Mouse (Mus musculus) midbrain, embryonic 15.5 days (tissue): ENCODE measurements around the gene Fbxl14. TPM values are rescaled to one million over a fixed set of nuclear protein-coding genes. Genes with fewer than 3 reads are reported as not detected.
"Not testable (repeated sequence)": the region's sequence is repeated elsewhere in the genome, so short reads cannot be mapped to it uniquely, and the experiment has no call there.

Experiments used
- ATAC-seq: fragments of 200-750 bp; cut with Nextera tagmentation; replicated peaks from 2 replicates; pipeline ENCODE4 v1.8.0; 2017; ENCODE audit warnings: moderate TSS enrichment
- H3K27ac ChIP-seq: fragments of 300-500 bp; sonication (generic); 2 replicates; pipeline ENCODE4 v1.5.1; 2015; ENCODE audit warnings: mild to moderate bottlenecking, inconsistent platforms
- H3K27me3 ChIP-seq: fragments of 300-500 bp; sonication (generic); replicated peaks from 2 replicates; pipeline ENCODE4 v1.6.1; 2015; ENCODE audit warnings: inconsistent platforms
- H3K36me3 ChIP-seq: fragments of 300-500 bp; sonication (generic); replicated peaks from 2 replicates; pipeline ENCODE4 v1.6.1; 2015; ENCODE audit warnings: inconsistent platforms
- H3K4me1 ChIP-seq: fragments of 300-500 bp; sonication (generic); 2 replicates; pipeline ENCODE4 v1.6.1; 2015; ENCODE audit warnings: inconsistent platforms
- H3K4me2 ChIP-seq: fragments of 300-500 bp; sonication (generic); 2 replicates; pipeline ENCODE4 v1.6.1; 2015; ENCODE audit warnings: inconsistent platforms, mild to moderate bottlenecking, moderate library complexity
- H3K4me3 ChIP-seq: fragments of 300-500 bp; sonication (generic); 2 replicates; pipeline ENCODE4 v1.5.1; 2015; ENCODE audit warnings: mild to moderate bottlenecking, inconsistent platforms
- H3K9ac ChIP-seq: fragments of 300-500 bp; sonication (generic); 2 replicates; pipeline ENCODE4 v1.6.1; 2015; ENCODE audit warnings: mild to moderate bottlenecking, inconsistent platforms
- H3K9me3 ChIP-seq: fragments of 300-500 bp; sonication (generic); 2 replicates; pipeline ENCODE4 v1.6.1; 2016; ENCODE audit warnings: inconsistent platforms
- WGBS: fragments of 180-500 bp; shearing (Covaris S2); methylation state at CpG from one replicate; pipeline ENCODE4 v1.1.7; 2015; ENCODE audit warnings: mixed read lengths; 5-methylcytosine and 5-hydroxymethylcytosine counted together
- polyA plus RNA-seq: library from polyadenylated mRNA; unstranded; fragments of >200 nt; fragmentation: Nextera tagmentation; extraction: Ambion mirVana; gene quantifications from 2 replicates; pipeline ENCODE4 v1.2.1, GENCODE M21; 2015

Fbxl14 gene
- 2.4 and 2.5 TPM in 2 replicates for polyA plus RNA-seq

- WGBS = 0% methylated on average over 59 of the region's 101 CpGs
These were observed at the start of gene Fbxl14 for GRCm38 (mm10) chr6:119479343-119479875. Gene Fbxl14 (plus strand): TSS chr6:119479668.

GRCm38 (mm10) chr6:119430508-119430907 is 49.0 kb upstream of the Fbxl14 start:
- Histone ChIP-seq H3K27ac (no peak overlapping the region), H3K4me2 (no peak overlapping the region), H3K36me3 (no peaks in the 10 kb centered on the region), H3K9ac (no peak overlapping the region), H3K27me3 (no peaks in the 10 kb centered on the region), H3K4me1 (no peaks in the 10 kb centered on the region), H3K9me3 (no peaks in the 10 kb centered on the region), H3K4me3 (no peak overlapping the region)
- no peak for ATAC-seq
- whole genome bisulfite sequencing = 45% methylated on average over 2 of the region's 2 CpGs

More at GRCm38 (mm10) chr6:119479343-119479875, at the start of gene Fbxl14:
- Histone ChIP-seq H3K36me3 (0 out of 2 replicates have a peak, but pooled peaks cover under 1% of the 10 kb centered on the region), H3K27ac (peak within 1 kb of the TSS; percentile 100), H3K4me1 (peaks cover 44% of the 10 kb centered on the region), H3K27me3 (no peaks in the 10 kb centered on the region), H3K4me2 (peak within 1 kb of the TSS; percentile 98), H3K9me3 (no peaks in the 10 kb centered on the region), H3K9ac (peak within 1 kb of the TSS; percentile 95), H3K4me3 (peak within 1 kb of the TSS; percentile 90)
- ATAC-seq = peak; percentile 89

GRCm38 (mm10) chr6:119431751-119432324 is 47.6 kb upstream of the Fbxl14 start:
- no peak for ATAC-seq
- no peak overlapping the region for H3K4me2 ChIP-seq
- no peaks in the 10 kb centered on the region for H3K27me3 ChIP-seq
- H3K36me3 ChIP-seq = no peaks in the 10 kb centered on the region
- H3K9ac ChIP-seq = no peak overlapping the region
- H3K27ac ChIP-seq = no peak overlapping the region
- 90% methylated on average over 6 of the region's 6 CpGs for WGBS
- H3K9me3 ChIP-seq = no peaks in the 10 kb centered on the region
- H3K4me3 ChIP-seq = no peak overlapping the region
- no peaks in the 10 kb centered on the region for H3K4me1 ChIP-seq

- WGBS = 94% methylated on average over 4 of the region's 4 CpGs
- Histone ChIP-seq H3K4me1 (peaks cover 7% of the 10 kb centered on the region; the same call in 1 of the 2 replicates), H3K9ac (no peak overlapping the region), H3K9me3 (no peaks in the 10 kb centered on the region), H3K36me3 (no peaks in the 10 kb centered on the region), H3K27me3 (no peaks in the 10 kb centered on the region), H3K4me2 (no peak overlapping the region), H3K27ac (no peak overlapping the region), H3K4me3 (no peak overlapping the region)
- no peak for ATAC-seq
These were observed 45.1 kb upstream of the Fbxl14 start for GRCm38 (mm10) chr6:119434394-119434793.

GRCm38 (mm10) chr6:119437894-119438761 is 41.3 kb upstream of the Fbxl14 start:
- peaks cover 7% of the 10 kb centered on the region; the same call in 1 of the 2 replicates for H3K4me1 ChIP-seq
- 49% methylated on average over 8 of the region's 8 CpGs for whole genome bisulfite sequencing
- no peaks in the 10 kb centered on the region for H3K9me3 ChIP-seq
- no peaks in the 10 kb centered on the region for H3K36me3 ChIP-seq
- no peak overlapping the region for H3K4me3 ChIP-seq
- H3K9ac ChIP-seq = no peak overlapping the region
- H3K27ac ChIP-seq = 0 out of 2 replicates have a peak overlapping the region, but pooled peaks have one; percentile 3
- no peak; the same call in 1 of the 2 replicates for ATAC-seq
- no peaks in the 10 kb centered on the region for H3K27me3 ChIP-seq
- no peak overlapping the region for H3K4me2 ChIP-seq

- H3K27me3 ChIP-seq, H3K4me2 ChIP-seq, H3K4me3 ChIP-seq, H3K36me3 ChIP-seq, H3K9ac ChIP-seq, H3K9me3 ChIP-seq, ATAC-seq, H3K27ac ChIP-seq: not testable (repeated sequence)
- WGBS = 77% methylated on average over 5 of the region's 5 CpGs
- H3K4me1 ChIP-seq = peaks cover 12% of the 10 kb centered on the region
These were observed 36.7 kb upstream of the Fbxl14 start for GRCm38 (mm10) chr6:119442729-119443128.

GRCm38 (mm10) chr6:119443742-119444645 is 35.5 kb upstream of the Fbxl14 start:
- Histone ChIP-seq H3K27ac (no peak overlapping the region), H3K9me3 (no peaks in the 10 kb centered on the region), H3K4me1 (peaks cover 14% of the 10 kb centered on the region), H3K36me3 (no peaks in the 10 kb centered on the region), H3K27me3 (no peaks in the 10 kb centered on the region), H3K4me3 (no peak overlapping the region), H3K4me2 (peak overlapping the region; percentile 32), H3K9ac (no peak overlapping the region)
- 40% methylated on average over 12 of the region's 12 CpGs for WGBS
- peak; percentile 73 for ATAC-seq

GRCm38 (mm10) chr6:119445671-119446607 is 33.5 kb upstream of the Fbxl14 start:
- H3K4me1 ChIP-seq = peaks cover 20% of the 10 kb centered on the region
- no peak overlapping the region for H3K4me3 ChIP-seq
- H3K27me3 ChIP-seq = peaks cover 7% of the 10 kb centered on the region; the same call in 1 of the 2 replicates
- no peak overlapping the region for H3K27ac ChIP-seq
- no peak overlapping the region for H3K4me2 ChIP-seq
- no peaks in the 10 kb centered on the region for H3K36me3 ChIP-seq
- 79% methylated on average over 11 of the region's 11 CpGs for WGBS
- H3K9me3 ChIP-seq = no peaks in the 10 kb centered on the region
- no peak overlapping the region for H3K9ac ChIP-seq
- ATAC-seq = no peak

- Histone ChIP-seq H3K9me3 (no peaks in the 10 kb centered on the region), H3K4me1 (peaks cover 39% of the 10 kb centered on the region), H3K36me3 (no peaks in the 10 kb centered on the region), H3K9ac (no peak overlapping the region), H3K27me3 (peaks cover 7% of the 10 kb centered on the region; the same call in 1 of the 2 replicates), H3K4me3 (peak overlapping the region; percentile 28), H3K4me2 (peak overlapping the region; percentile 56), H3K27ac (no peak overlapping the region)
- no peak for ATAC-seq
- WGBS = 6% methylated on average over 18 of the region's 18 CpGs
These were observed 31.0 kb upstream of the Fbxl14 start for GRCm38 (mm10) chr6:119448321-119449059.

- Histone ChIP-seq H3K9me3 (no peaks in the 10 kb centered on the region), H3K27ac (no peak overlapping the region), H3K4me2 (peak overlapping the region; percentile 56), H3K4me1 (peaks cover 34% of the 10 kb centered on the region), H3K9ac (no peak overlapping the region), H3K27me3 (peaks cover 7% of the 10 kb centered on the region; the same call in 1 of the 2 replicates), H3K36me3 (no peaks in the 10 kb centered on the region), H3K4me3 (peak overlapping the region; percentile 28)
- 4% methylated on average over 18 of the region's 23 CpGs for WGBS
- no peak; the same call in 1 of the 2 replicates for ATAC-seq
These were observed 30.4 kb upstream of the Fbxl14 start for GRCm38 (mm10) chr6:119449060-119449499.
